Comparison of ENCODE assay signal across 25 mouse cellular contexts in the genomic region with DNA sequence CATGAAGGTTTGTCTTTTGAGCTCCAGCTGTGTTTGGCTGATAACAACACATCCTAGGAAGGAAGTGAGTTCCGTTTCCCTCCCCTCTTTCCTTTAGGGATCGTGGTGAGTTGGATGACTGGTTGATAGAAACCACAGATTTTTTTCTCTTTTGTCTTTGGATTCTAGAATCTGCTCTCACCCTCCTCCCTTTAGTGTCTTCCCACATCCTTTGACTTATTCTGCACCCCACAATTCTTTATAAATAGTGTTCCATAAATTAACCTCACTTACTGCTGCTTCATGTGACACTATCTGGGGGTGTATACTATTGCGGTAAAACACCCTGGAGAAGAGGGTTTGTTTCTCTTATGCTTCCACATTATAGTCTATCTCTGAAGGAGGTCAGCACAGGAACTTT.
DNase-seq lines count a peak whose midpoint lies in the region; ATAC-seq lines count a peak whose summit lies in the region.
"Had no signal": no experiment of that assay in that cellular context is flagged by ENCODE, and none has a peak within 500 bp of the region (broad histone marks: within the 10 kb centered on the region; RNA-seq: fewer than 3 reads in every experiment).

No protein-coding gene starts in this region.

- H3K27ac ChIP-seq in midbrain, embryonic 11.5 days (ENCODE audit: low read depth, low read length): no peak overlapping the region
- H3K27ac ChIP-seq: embryonic facial prominence, embryonic 13.5 days; embryonic facial prominence, embryonic 15.5 days; forebrain, embryonic 10.5 days; forebrain, embryonic 12.5 days had no signal

- no peaks in the 10 kb centered on the region for H3K36me3 ChIP-seq in midbrain, embryonic 11.5 days (ENCODE audit: control insufficient read depth, insufficient read depth, low read length)
- H3K36me3 ChIP-seq: embryonic facial prominence, embryonic 13.5 days; embryonic facial prominence, embryonic 15.5 days; forebrain, embryonic 10.5 days; forebrain, embryonic 12.5 days; G1E had no signal

- H3K4me1 ChIP-seq in midbrain, embryonic 11.5 days (ENCODE audit: control insufficient read depth, insufficient read depth, low read length): 0 out of 2 replicates have a peak, but pooled peaks cover under 1% of the 10 kb centered on the region
- H3K4me1 ChIP-seq: embryonic facial prominence, embryonic 13.5 days; embryonic facial prominence, embryonic 15.5 days had no signal

- H3K9me3 ChIP-seq in midbrain, embryonic 11.5 days (ENCODE audit: control insufficient read depth, low read length): no peaks in the 10 kb centered on the region
- H3K9me3 ChIP-seq: embryonic facial prominence, embryonic 13.5 days; embryonic facial prominence, embryonic 15.5 days; forebrain, embryonic 10.5 days; forebrain, embryonic 12.5 days had no signal

- no peak for DNase-seq in frontal cortex, postnatal 25 days (ENCODE audit: low spot score in 2 of 2)
- peak; percentile 60 for DNase-seq in brain, adult 2 months (ENCODE audit: low read depth, low spot score)
- peak; percentile 59 for DNase-seq in telencephalon, adult 2 months (ENCODE audit: low read depth, low spot score)
- DNase-seq in midbrain, embryonic 11.5 days (ENCODE audit: low spot score, missing footprints): no peak
- DNase-seq: adrenal gland, adult 2 months; adrenal gland, postnatal 10 days; adrenal gland, postnatal 25 days; B cell, adult 2 months; cerebellum, adult 11-12 months; cerebellum, adult 8-10 months; cerebellum, adult 9-11 months; cerebellum, postnatal 14 days; cerebellum, postnatal 36 days; embryo, embryonic 11 days had no signal

- no peak overlapping the region for H3K9ac ChIP-seq in midbrain, embryonic 11.5 days (ENCODE audit: low read length)
- H3K9ac ChIP-seq: embryonic facial prominence, embryonic 13.5 days; embryonic facial prominence, embryonic 15.5 days; forebrain, embryonic 12.5 days had no signal

- peak; percentile 59; the same call in 1 of the 2 replicates for ATAC-seq in frontal cortex, adult (ENCODE audit: low TSS enrichment)
- ATAC-seq in midbrain, embryonic 11.5 days (ENCODE audit: low FRiP score): no peak
- ATAC-seq: CD4-positive, CD25-positive, alpha-beta regulatory T cell, adult 4 months; forebrain, embryonic 14.5 days; forebrain, embryonic 16.5 days had no signal

- no peak overlapping the region for H3K4me3 ChIP-seq in midbrain, embryonic 11.5 days (ENCODE audit: low read depth, low read length)
- H3K4me3 ChIP-seq: embryonic facial prominence, embryonic 13.5 days; embryonic facial prominence, embryonic 15.5 days; erythroblast, embryonic 14.5 days; forebrain, embryonic 10.5 days; forebrain, embryonic 12.5 days had no signal

- no peak overlapping the region for H3K4me2 ChIP-seq in midbrain, embryonic 11.5 days
- H3K4me2 ChIP-seq: embryonic facial prominence, embryonic 13.5 days; embryonic facial prominence, embryonic 15.5 days; forebrain, embryonic 12.5 days had no signal

- no peaks in the 10 kb centered on the region for H3K27me3 ChIP-seq in midbrain, embryonic 11.5 days (ENCODE audit: control insufficient read depth, insufficient read depth, low read length)
- H3K27me3 ChIP-seq: CH12.LX; embryonic facial prominence, embryonic 13.5 days; embryonic facial prominence, embryonic 15.5 days; forebrain, embryonic 12.5 days had no signal

- WGBS in midbrain, embryonic 11.5 days: 89% methylated on average over 3 of the region's 3 CpGs

Comparison
In these comparisons a context has a peak if more than half of its experiments do, and no peak if none do; other contexts are left out.
1. DNase-seq: peak in brain, adult 2 months (single experiment) and telencephalon, adult 2 months (single experiment); none in frontal cortex, postnatal 25 days (0 of 2) and midbrain, embryonic 11.5 days (single experiment).